Mouse (Mus musculus): ENCODE results near the gene Tdgf1.

DNA sequence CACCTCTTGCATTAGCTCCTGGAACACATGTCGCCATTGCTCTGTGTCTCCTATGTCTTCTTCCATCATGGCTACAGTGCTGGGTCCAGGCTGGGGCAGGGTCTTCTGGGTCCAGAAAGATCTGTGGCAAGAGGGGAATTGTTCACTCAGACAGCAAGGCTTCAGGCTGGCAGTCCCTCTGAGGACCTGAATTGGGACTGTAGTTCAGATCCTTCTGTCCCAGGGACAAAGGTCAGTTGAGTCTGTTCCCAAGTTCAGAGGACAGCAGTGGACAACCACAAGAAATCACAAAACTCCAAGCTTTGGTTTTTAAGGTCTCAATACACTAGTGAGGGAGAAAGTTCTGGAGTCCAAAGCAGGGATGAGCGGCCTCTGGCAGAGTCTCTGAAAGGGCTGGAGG lies 43.6 kb upstream of the Tdgf1 start:
- no peak for TF ChIP-seq MYOD1 (IDR thresholded peaks at IDR 0.05; ENCODE audit: control insufficient read depth, insufficient read length, low read depth)
- no peak for TF ChIP-seq CTCF (IDR thresholded peaks at IDR 0.05; ENCODE audit: control insufficient read depth, insufficient read depth, insufficient read length)
- TF ChIP-seq MAX (IDR thresholded peaks at IDR 0.05), result no peak
- TF ChIP-seq FOSL1 (IDR thresholded peaks at IDR 0.05; ENCODE audit: insufficient read depth, low read length, poor library complexity, severe bottlenecking), result no peak
- TF ChIP-seq CEBPB (IDR thresholded peaks at IDR 0.05; ENCODE audit: low read depth), result no peak
- TF ChIP-seq USF1 (IDR thresholded peaks at IDR 0.05; ENCODE audit: low read depth), result no peak
